In the genomic region with DNA sequence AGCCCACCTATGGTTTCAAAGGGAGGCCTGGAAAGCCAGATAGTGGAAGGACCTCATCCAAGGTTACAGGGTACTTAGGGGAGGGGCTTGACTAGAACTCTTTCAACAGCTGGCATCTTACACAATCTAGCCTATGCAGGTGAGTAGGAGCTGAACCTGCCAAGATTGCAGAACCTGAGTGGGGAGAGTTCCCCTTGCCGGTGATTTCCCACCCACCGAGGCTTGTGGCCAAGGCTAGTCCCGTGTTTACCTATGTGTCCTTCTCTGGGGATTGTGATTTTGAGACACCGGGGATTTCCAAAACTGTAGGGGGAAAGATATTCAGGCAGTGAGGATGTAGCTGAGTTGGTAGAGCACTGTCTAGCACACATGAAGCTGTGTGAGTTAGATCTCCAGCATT, we compare ENCODE assay signal across 28 mouse cellular contexts. TPM values are rescaled to one million over a fixed set of nuclear protein-coding genes. Genes with fewer than 3 reads are reported as not detected.
A peak's percentile ranks its signal among the peaks of the same experiment; 100 is the strongest.
DNase-seq lines count a peak whose midpoint lies in the region; ATAC-seq and TF ChIP-seq lines count a peak whose summit lies in the region.
"Had no signal": no experiment of that assay in that cellular context is flagged by ENCODE, and none has a peak within 500 bp of the region (broad histone marks: within the 10 kb centered on the region; RNA-seq: fewer than 3 reads in every experiment).

No protein-coding gene starts in this region.

- no peak for TF ChIP-seq POLR2A in MEL (IDR thresholded peaks at IDR 0.05; ENCODE audit: control insufficient read depth in 1 of 2, insufficient read depth in 1 of 2, low read depth in 1 of 2, low read length in 2 of 2, poor library complexity in 1 of 2)

- DNase-seq in A20 (ENCODE audit: low read depth, low spot score) (peak; percentile 41), MEL (ENCODE audit: low read depth, low spot score) (no peak)
- peak; percentile 69 to 80 for DNase-seq in lung, adult 18-20 months
- peak; percentile 70 for DNase-seq in lung, postnatal 25 days (ENCODE audit: low spot score)
- DNase-seq in adrenal gland, adult (ENCODE audit: inconsistent age in 2 of 2, low spot score in 1 of 2) = no peak
- no peak for DNase-seq in cerebellum, adult 9-11 months
- DNase-seq in spleen, postnatal 4 days (ENCODE audit: low spot score in 2 of 2) = no peak
- DNase-seq: adrenal gland, postnatal 25 days; cerebellum, adult 8-10 months; cerebellum, postnatal 36 days; heart, adult 2 months; heart, postnatal 4 days; kidney, adult 18-20 months; kidney, postnatal 25 days; liver, embryonic 13.5 days; thymus, postnatal 14 days had no signal

- H3K4me1 ChIP-seq in MEL (ENCODE audit: control insufficient read depth in 1 of 2, insufficient read depth in 2 of 2, low read length in 2 of 2) = no peaks in the 10 kb centered on the region
- H3K4me1 ChIP-seq: forebrain, embryonic 15.5 days; heart, embryonic 12.5 days; kidney, embryonic 15.5 days; midbrain, embryonic 12.5 days; neural tube, embryonic 13.5 days had no signal

- H3K27me3 ChIP-seq in MEL (ENCODE audit: control insufficient read depth in 1 of 2, insufficient read depth in 2 of 2, low read length in 2 of 2) = peaks cover 1 to 2% of the 10 kb centered on the region in 2 experiments
- H3K27me3 ChIP-seq: forebrain, embryonic 15.5 days; heart, embryonic 12.5 days; kidney, embryonic 15.5 days; lung, embryonic 15.5 days; midbrain, embryonic 12.5 days; neural tube, embryonic 13.5 days; stomach, embryonic 15.5 days had no signal

- TF ChIP-seq CTCF in MEL (IDR thresholded peaks at IDR 0.05 in 2 of 3, conservative IDR thresholded peaks at IDR 0.05 in 1 of 3; ENCODE audit: control insufficient read depth in 1 of 3, insufficient read depth in 1 of 3, low read depth in 2 of 3, low read length in 3 of 3, poor library complexity in 1 of 3, severe bottlenecking in 1 of 3) = no peak

- peak; percentile 15 to 35; a peak in 2 of 4 replicates for TF ChIP-seq EP300 in MEL (IDR thresholded peaks at IDR 0.05; ENCODE audit: low read depth in 1 of 2, low read length in 2 of 2)

- ATAC-seq in frontal cortex, adult (ENCODE audit: low TSS enrichment) = no peak
- ATAC-seq: forebrain, embryonic 15.5 days had no signal

- no peaks in the 10 kb centered on the region for H3K36me3 ChIP-seq in MEL (ENCODE audit: control insufficient read depth in 1 of 2, insufficient read depth in 2 of 2, low read length in 2 of 2)
- H3K36me3 ChIP-seq: forebrain, embryonic 15.5 days; heart, embryonic 12.5 days; kidney, embryonic 15.5 days; liver, embryonic 13.5 days; lung, embryonic 15.5 days; midbrain, embryonic 12.5 days; neural tube, embryonic 13.5 days; stomach, embryonic 15.5 days had no signal

- H3K4me3 ChIP-seq in MEL (ENCODE audit: control insufficient read depth in 1 of 2, insufficient read depth in 1 of 2, low read depth in 2 of 2, low read length in 2 of 2) = no peak overlapping the region
- H3K4me3 ChIP-seq: forebrain, embryonic 15.5 days; heart, adult 2 months; heart, embryonic 12.5 days; kidney, embryonic 15.5 days; liver, embryonic 13.5 days; lung, embryonic 15.5 days; megakaryocyte, embryonic 14.5 days; midbrain, embryonic 12.5 days; myocyte; neural tube, embryonic 13.5 days; stomach, embryonic 15.5 days had no signal

- no peaks in the 10 kb centered on the region for H3K79me2 ChIP-seq in MEL (ENCODE audit: control insufficient read depth, insufficient read depth, low read length, poor library complexity)

- no peaks in the 10 kb centered on the region for H3K9me3 ChIP-seq in MEL (replicated peaks; ENCODE audit: insufficient read depth, low read length)
- H3K9me3 ChIP-seq: forebrain, embryonic 15.5 days; heart, embryonic 12.5 days; kidney, embryonic 15.5 days; liver, embryonic 13.5 days; lung, embryonic 15.5 days; megakaryocyte, embryonic 14.5 days; midbrain, embryonic 12.5 days; neural tube, embryonic 13.5 days; stomach, embryonic 15.5 days had no signal

- no peak for TF ChIP-seq RAD21 in MEL (IDR thresholded peaks at IDR 0.05; ENCODE audit: low read depth, low read length)

- no peak overlapping the region for H3K9ac ChIP-seq in MEL (ENCODE audit: control insufficient read depth, low read depth, low read length, poor library complexity, severe bottlenecking)
- H3K9ac ChIP-seq: forebrain, embryonic 15.5 days; heart, embryonic 12.5 days; hindbrain, embryonic 14.5 days; kidney, embryonic 15.5 days; liver, embryonic 13.5 days; lung, embryonic 15.5 days; midbrain, embryonic 12.5 days; neural tube, embryonic 13.5 days; stomach, embryonic 15.5 days had no signal

- no peak overlapping the region for H3K27ac ChIP-seq in MEL (ENCODE audit: control insufficient read depth, low read depth, low read length)
- H3K27ac ChIP-seq: forebrain, embryonic 15.5 days; heart, adult 2 months; hindbrain, embryonic 14.5 days; kidney, embryonic 15.5 days; liver, embryonic 13.5 days; lung, embryonic 15.5 days; midbrain, embryonic 12.5 days; neural tube, embryonic 13.5 days; stomach, embryonic 15.5 days had no signal

TF ChIP-seq in MEL, 35 proteins besides CTCF, POLR2A, EP300 and RAD21:
- TF ChIP-seq GABPA (IDR thresholded peaks at IDR 0.05; ENCODE audit: low read depth, low read length) = no peak
- peak; percentile 51; the same call in 1 of the 2 replicates for TF ChIP-seq TCF12 (IDR thresholded peaks at IDR 0.05; ENCODE audit: low read depth, low read length)
- peak; percentile 31; the same call in 1 of the 2 replicates for TF ChIP-seq RCOR1 (IDR thresholded peaks at IDR 0.05; ENCODE audit: low read depth, low read length)
- no peak for TF ChIP-seq CHD2 (IDR thresholded peaks at IDR 0.05; ENCODE audit: low read length)
- TF ChIP-seq ETS1 (IDR thresholded peaks at IDR 0.05; ENCODE audit: low read depth, low read length) = peak; percentile 39; the same call in 1 of the 2 replicates
- TF ChIP-seq MAFK (IDR thresholded peaks at IDR 0.05; ENCODE audit: borderline replicate concordance, low read depth, low read length) = no peak
- no peak for TF ChIP-seq MEF2A (IDR thresholded peaks at IDR 0.05; ENCODE audit: extremely low read depth, insufficient replicate concordance, low read depth, low read length, poor library complexity, severe bottlenecking)
- TF ChIP-seq JUND (IDR thresholded peaks at IDR 0.05; ENCODE audit: low read depth, low read length) = no peak
- peak; percentile 49; the same call in 1 of the 2 replicates for TF ChIP-seq TAL1 (IDR thresholded peaks at IDR 0.05; ENCODE audit: low read length)
- no peak for TF ChIP-seq MYC (IDR thresholded peaks at IDR 0.05; ENCODE audit: low read depth, low read length)
TF ChIP-seq in MEL: peak in this region for 4.

RNA-seq across cellular contexts. Expression of a gene that starts 12.7 kb away (rescaled TPM):
- not detected in 2 replicates for total RNA-seq in MEL (2012; rRNA removed)
- not detected for polyA plus RNA-seq in MEL (2012; ENCODE audit: insufficient read depth in 1 of 2, insufficient read length in 2 of 2, low read depth in 1 of 2, low replicate concordance in 2 of 2, missing spikeins in 1 of 2)
- total RNA-seq: adrenal gland, postnatal 25 days; gastrocnemius, adult 8-10 months had no signal

RNA-seq across cellular contexts. Expression of a gene that starts 53.7 kb away (rescaled TPM):
- total RNA-seq in MEL (2012; rRNA removed) = 3.1 and 3.2 TPM in 2 replicates
- 1 to 10 TPM in 1 of 2 experiments, not detected in 1; 3.6 TPM for polyA plus RNA-seq in MEL (2012; ENCODE audit: insufficient read depth in 1 of 2, insufficient read length in 2 of 2, low read depth in 1 of 2, low replicate concordance in 2 of 2, missing spikeins in 1 of 2)

Comparison
In these comparisons a context has a peak if more than half of its experiments do, and no peak if none do; other contexts are left out.
1. DNase-seq: peak in A20 (single experiment), lung, adult 18-20 months (2 of 2) and lung, postnatal 25 days (single experiment); none in MEL (single experiment), adrenal gland, adult (0 of 2), cerebellum, adult 9-11 months (single experiment) and spleen, postnatal 4 days (0 of 2).